Mouse (Mus musculus): ENCODE measurements around the gene Fignl1. TPM values are rescaled to one million over a fixed set of nuclear protein-coding genes. Genes with fewer than 3 reads are reported as not detected.

Gene Fignl1
- polyA plus RNA-seq, 1 experiment from 2014 or later = 52.6 TPM

DNA sequence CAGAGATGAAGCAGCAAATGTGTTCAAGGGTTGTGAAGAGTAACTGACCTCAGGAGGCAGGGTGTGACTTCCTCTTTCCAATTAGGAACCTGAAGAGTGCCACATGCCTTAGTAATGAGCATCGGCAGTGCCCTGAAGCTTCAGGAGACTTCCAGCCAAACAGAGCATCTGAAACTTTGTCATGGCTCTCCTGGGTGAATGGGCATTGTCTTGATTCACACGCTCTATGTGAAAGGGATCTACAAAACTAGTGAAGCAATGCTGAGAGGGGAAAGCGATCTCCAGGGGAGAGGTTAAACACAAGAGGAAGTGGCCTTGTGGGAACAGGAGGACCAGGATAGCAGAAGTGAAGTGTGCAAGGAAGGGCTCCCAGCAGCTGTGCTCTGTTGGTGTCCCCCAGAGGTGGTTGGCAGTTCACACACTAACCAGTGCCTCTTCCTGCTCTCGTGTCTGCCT is 45.5 kb downstream of the Fignl1 start:
- WGBS = 70% methylated on average over 4 of the region's 4 CpGs

DNA sequence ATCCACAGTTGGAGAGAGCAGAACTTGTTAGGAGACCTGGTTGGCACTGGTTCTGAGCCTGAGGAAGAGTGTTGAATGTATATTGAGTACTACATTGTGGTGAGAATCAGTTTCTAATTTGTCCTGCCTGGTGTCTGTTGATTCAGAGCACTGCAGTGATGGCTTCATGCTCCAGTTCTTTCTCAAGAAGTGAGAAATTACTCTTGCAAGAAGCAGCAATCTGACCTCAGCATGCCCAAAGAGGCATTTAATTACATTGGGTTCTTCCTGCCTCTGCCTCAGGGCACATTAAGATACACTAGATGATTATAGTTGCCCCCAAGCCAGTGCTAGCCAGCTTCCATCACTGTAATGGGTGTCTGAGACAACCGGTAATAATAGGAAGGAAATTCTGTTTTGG is 49.9 kb downstream of the Fignl1 start:
- Histone ChIP-seq H3K27me3 (ENCODE audit: control insufficient read depth, insufficient read depth, low read length) (no peaks in the 10 kb centered on the region), H3K36me3 (ENCODE audit: control insufficient read depth, insufficient read depth, low read length) (no peaks in the 10 kb centered on the region), H3K9ac (replicated peaks; ENCODE audit: low read depth, low read length) (no peak overlapping the region), H3K27ac (ENCODE audit: low read length) (no peak overlapping the region), H3K4me3 (ENCODE audit: low read depth, low read length) (no peak overlapping the region), H3K4me2 (replicated peaks; ENCODE audit: low read depth, low read length) (no peak overlapping the region), H3K9me3 (ENCODE audit: control insufficient read depth, low read depth, low read length) (no peaks in the 10 kb centered on the region), H3K4me1 (ENCODE audit: control insufficient read depth, insufficient read depth, low read length) (no peaks in the 10 kb centered on the region)
- whole genome bisulfite sequencing = 90% methylated on average over 1 of the region's 1 CpGs
- no peak for ATAC-seq (ENCODE audit: insufficient number of reproducible peaks, insufficient read depth, low FRiP score, low read depth)

More for the DNA sequence above, 45.5 kb downstream of the Fignl1 start:
- no peak overlapping the region for H3K4me3 ChIP-seq (ENCODE audit: low read depth, low read length)
- ATAC-seq (ENCODE audit: insufficient number of reproducible peaks, insufficient read depth, low FRiP score, low read depth) = no peak
- H3K9me3 ChIP-seq (ENCODE audit: control insufficient read depth, low read depth, low read length) = no peaks in the 10 kb centered on the region
- H3K4me2 ChIP-seq (replicated peaks; ENCODE audit: low read depth, low read length) = no peak overlapping the region
- H3K36me3 ChIP-seq (ENCODE audit: control insufficient read depth, insufficient read depth, low read length) = no peaks in the 10 kb centered on the region
- no peak overlapping the region for H3K27ac ChIP-seq (ENCODE audit: low read length)
- H3K9ac ChIP-seq (replicated peaks; ENCODE audit: low read depth, low read length) = no peak overlapping the region
- no peaks in the 10 kb centered on the region for H3K27me3 ChIP-seq (ENCODE audit: control insufficient read depth, insufficient read depth, low read length)
- no peaks in the 10 kb centered on the region for H3K4me1 ChIP-seq (ENCODE audit: control insufficient read depth, insufficient read depth, low read length)

DNA sequence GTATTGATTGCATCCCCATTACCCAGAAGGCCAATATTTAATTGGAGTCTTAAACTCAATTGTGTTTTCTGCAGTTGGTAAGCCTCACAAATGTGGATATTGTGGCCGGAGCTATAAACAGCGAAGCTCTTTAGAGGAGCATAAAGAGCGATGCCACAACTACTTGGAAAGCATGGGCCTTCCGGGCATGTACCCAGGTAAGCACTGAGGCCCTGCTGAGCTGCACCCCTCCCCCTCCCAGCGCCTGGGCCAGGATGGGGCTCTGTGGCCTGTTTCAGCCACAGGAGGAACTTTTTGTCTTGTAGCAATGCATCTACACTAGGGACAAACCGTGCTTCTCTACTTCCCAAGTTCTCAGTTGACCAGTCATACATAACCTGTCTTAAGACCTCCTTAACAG is 50.6 kb downstream of the Fignl1 start:
- no peaks in the 10 kb centered on the region for H3K9me3 ChIP-seq (ENCODE audit: control insufficient read depth, low read depth, low read length)
- no peak overlapping the region for H3K4me3 ChIP-seq (ENCODE audit: low read depth, low read length)
- ATAC-seq (ENCODE audit: insufficient number of reproducible peaks, insufficient read depth, low FRiP score, low read depth) = no peak
- 76% methylated on average over 6 of the region's 6 CpGs for WGBS
- no peak overlapping the region for H3K9ac ChIP-seq (replicated peaks; ENCODE audit: low read depth, low read length)
- no peaks in the 10 kb centered on the region for H3K4me1 ChIP-seq (ENCODE audit: control insufficient read depth, insufficient read depth, low read length)
- no peaks in the 10 kb centered on the region for H3K36me3 ChIP-seq (ENCODE audit: control insufficient read depth, insufficient read depth, low read length)
- H3K4me2 ChIP-seq (replicated peaks; ENCODE audit: low read depth, low read length) = no peak overlapping the region
- no peaks in the 10 kb centered on the region for H3K27me3 ChIP-seq (ENCODE audit: control insufficient read depth, insufficient read depth, low read length)
- H3K27ac ChIP-seq (ENCODE audit: low read length) = no peak overlapping the region

DNA sequence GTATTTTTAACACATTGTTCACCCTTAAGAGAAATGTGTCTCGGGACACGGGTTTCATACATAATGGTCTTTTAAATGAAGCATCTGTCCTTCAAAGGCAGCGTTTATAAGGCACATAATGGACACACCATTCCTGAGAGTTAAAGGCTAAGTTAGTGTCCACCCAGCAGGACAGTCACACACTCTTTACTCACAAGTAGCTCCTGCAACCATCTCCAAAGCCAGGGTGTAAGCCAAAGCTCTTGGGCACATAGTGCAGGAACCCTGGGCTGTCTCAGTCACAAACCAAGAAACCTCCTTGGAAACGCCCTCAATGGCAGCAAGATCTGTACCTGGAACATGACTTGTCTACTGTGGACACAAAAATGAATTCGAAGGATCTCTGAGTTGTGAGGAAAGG is 55.9 kb downstream of the Fignl1 start:
- no peak overlapping the region for H3K4me3 ChIP-seq (ENCODE audit: low read depth, low read length)
- no peak for ATAC-seq (ENCODE audit: insufficient number of reproducible peaks, insufficient read depth, low FRiP score, low read depth)
- H3K27ac ChIP-seq (ENCODE audit: low read length) = no peak overlapping the region
- no peak overlapping the region for H3K9ac ChIP-seq (replicated peaks; ENCODE audit: low read depth, low read length)
- no peak overlapping the region for H3K4me2 ChIP-seq (replicated peaks; ENCODE audit: low read depth, low read length)
- H3K9me3 ChIP-seq (ENCODE audit: control insufficient read depth, low read depth, low read length) = no peaks in the 10 kb centered on the region
- no peaks in the 10 kb centered on the region for H3K36me3 ChIP-seq (ENCODE audit: control insufficient read depth, insufficient read depth, low read length)
- no peaks in the 10 kb centered on the region for H3K27me3 ChIP-seq (ENCODE audit: control insufficient read depth, insufficient read depth, low read length)
- H3K4me1 ChIP-seq (ENCODE audit: control insufficient read depth, insufficient read depth, low read length) = no peaks in the 10 kb centered on the region
- 78% methylated on average over 5 of the region's 5 CpGs for whole genome bisulfite sequencing

DNA sequence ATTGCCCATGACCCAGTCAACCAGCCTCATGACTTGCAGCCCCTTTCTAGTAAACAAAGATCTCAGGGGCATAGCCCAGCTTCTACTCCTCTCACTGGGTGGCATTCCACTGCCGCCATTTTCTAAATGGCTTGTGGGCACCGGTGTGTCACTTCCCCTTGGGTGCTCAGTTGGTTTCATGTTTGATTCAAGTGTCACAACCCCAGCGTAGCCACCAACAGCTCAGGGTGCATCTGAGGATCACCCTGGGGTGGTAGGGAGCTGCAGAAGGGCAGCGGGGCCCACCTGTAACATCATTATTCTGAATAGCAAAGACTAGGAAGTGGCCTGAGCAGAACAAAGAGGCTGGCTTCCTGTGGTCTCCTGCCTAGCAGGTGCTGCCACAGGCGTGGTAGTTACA is 57.7 kb downstream of the Fignl1 start:
- Histone ChIP-seq H3K27me3 (ENCODE audit: control insufficient read depth, insufficient read depth, low read length) (no peaks in the 10 kb centered on the region), H3K4me3 (ENCODE audit: low read depth, low read length) (no peak overlapping the region), H3K36me3 (ENCODE audit: control insufficient read depth, insufficient read depth, low read length) (no peaks in the 10 kb centered on the region), H3K9ac (replicated peaks; ENCODE audit: low read depth, low read length) (no peak overlapping the region), H3K27ac (ENCODE audit: low read length) (no peak overlapping the region), H3K9me3 (ENCODE audit: control insufficient read depth, low read depth, low read length) (no peaks in the 10 kb centered on the region), H3K4me2 (replicated peaks; ENCODE audit: low read depth, low read length) (no peak overlapping the region), H3K4me1 (ENCODE audit: control insufficient read depth, insufficient read depth, low read length) (no peaks in the 10 kb centered on the region)
- 87% methylated on average over 5 of the region's 5 CpGs for WGBS
- ATAC-seq (ENCODE audit: insufficient number of reproducible peaks, insufficient read depth, low FRiP score, low read depth) = no peak

DNA sequence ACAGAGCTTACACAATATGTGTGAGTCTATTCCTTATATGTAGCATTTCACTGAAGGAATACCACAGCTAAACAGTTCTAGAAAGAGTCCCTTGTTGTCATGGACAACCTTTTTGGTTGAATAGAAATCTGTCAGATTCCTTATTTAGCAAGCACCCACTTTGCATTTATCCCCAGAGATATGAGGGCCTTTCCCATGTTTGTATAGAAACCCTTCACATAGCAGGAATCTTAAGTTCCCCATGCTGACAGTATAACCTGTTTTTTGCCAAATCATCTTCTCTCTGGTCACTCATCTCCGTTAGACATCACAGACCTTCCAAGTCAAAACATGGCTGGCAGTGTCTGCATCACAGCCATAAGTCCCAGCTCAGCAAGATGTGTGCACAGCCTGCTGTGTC is 64.5 kb downstream of the Fignl1 start:
- H3K27ac ChIP-seq (ENCODE audit: low read length) = no peak overlapping the region
- H3K9ac ChIP-seq (replicated peaks; ENCODE audit: low read depth, low read length) = no peak overlapping the region
- no peaks in the 10 kb centered on the region for H3K27me3 ChIP-seq (ENCODE audit: control insufficient read depth, insufficient read depth, low read length)
- H3K4me3 ChIP-seq (ENCODE audit: low read depth, low read length) = no peak overlapping the region
- H3K4me1 ChIP-seq (ENCODE audit: control insufficient read depth, insufficient read depth, low read length) = no peaks in the 10 kb centered on the region
- 48% methylated on average over 1 of the region's 1 CpGs for WGBS
- no peaks in the 10 kb centered on the region for H3K36me3 ChIP-seq (ENCODE audit: control insufficient read depth, insufficient read depth, low read length)
- no peak overlapping the region for H3K4me2 ChIP-seq (replicated peaks; ENCODE audit: low read depth, low read length)
- no peaks in the 10 kb centered on the region for H3K9me3 ChIP-seq (ENCODE audit: control insufficient read depth, low read depth, low read length)
- ATAC-seq (ENCODE audit: insufficient number of reproducible peaks, insufficient read depth, low FRiP score, low read depth) = no peak

DNA sequence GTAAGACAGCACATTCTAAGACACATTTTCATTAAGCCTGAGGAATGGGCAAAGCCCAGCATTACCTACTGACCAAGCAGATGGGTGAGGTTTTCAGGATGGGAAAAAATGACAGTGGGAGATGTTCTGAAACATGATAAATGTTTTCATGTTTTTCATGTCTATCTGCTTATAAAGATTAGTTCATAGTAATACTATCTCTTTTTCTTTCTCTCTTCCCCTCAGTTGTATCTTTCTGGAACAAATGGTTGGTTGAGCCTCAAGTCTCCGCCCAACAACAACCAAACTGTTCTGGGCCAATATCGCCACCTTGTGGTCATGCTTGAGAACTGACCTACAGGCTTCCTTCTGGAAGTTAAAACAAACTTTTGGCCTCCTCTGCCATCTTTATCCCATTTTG is 66.1 kb downstream of the Fignl1 start:
- no peak for ATAC-seq (ENCODE audit: insufficient number of reproducible peaks, insufficient read depth, low FRiP score, low read depth)
- Histone ChIP-seq H3K36me3 (ENCODE audit: control insufficient read depth, insufficient read depth, low read length) (no peaks in the 10 kb centered on the region), H3K4me3 (ENCODE audit: low read depth, low read length) (no peak overlapping the region), H3K4me2 (replicated peaks; ENCODE audit: low read depth, low read length) (no peak overlapping the region), H3K4me1 (ENCODE audit: control insufficient read depth, insufficient read depth, low read length) (no peaks in the 10 kb centered on the region), H3K27me3 (ENCODE audit: control insufficient read depth, insufficient read depth, low read length) (no peaks in the 10 kb centered on the region), H3K9me3 (ENCODE audit: control insufficient read depth, low read depth, low read length) (no peaks in the 10 kb centered on the region), H3K9ac (replicated peaks; ENCODE audit: low read depth, low read length) (no peak overlapping the region), H3K27ac (ENCODE audit: low read length) (no peak overlapping the region)
- 34% methylated on average over 2 of the region's 2 CpGs for WGBS

DNA sequence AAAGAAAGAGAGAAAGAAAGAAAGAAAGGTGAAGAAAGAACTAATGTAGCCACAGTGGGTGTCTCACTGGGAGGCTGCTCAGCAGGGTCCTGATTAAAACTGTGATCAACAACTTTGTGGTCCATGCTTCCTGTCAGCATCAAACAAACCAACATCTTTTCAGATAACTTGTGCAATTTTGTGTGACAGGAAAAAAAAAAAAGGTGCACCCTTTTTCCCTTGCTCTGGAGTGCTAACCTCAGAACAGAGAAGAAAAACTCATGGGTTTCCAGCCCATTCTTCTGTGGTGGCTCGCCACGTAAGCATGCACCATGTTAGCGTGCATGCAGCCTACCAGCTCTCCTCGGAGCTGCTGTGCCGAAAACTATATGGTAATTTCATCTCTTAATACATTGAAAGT is 67.2 kb downstream of the Fignl1 start:
- no peak overlapping the region for H3K4me3 ChIP-seq (ENCODE audit: low read depth, low read length)
- ATAC-seq (ENCODE audit: insufficient number of reproducible peaks, insufficient read depth, low FRiP score, low read depth) = no peak
- no peaks in the 10 kb centered on the region for H3K36me3 ChIP-seq (ENCODE audit: control insufficient read depth, insufficient read depth, low read length)
- H3K27ac ChIP-seq (ENCODE audit: low read length) = no peak overlapping the region
- H3K9ac ChIP-seq (replicated peaks; ENCODE audit: low read depth, low read length) = no peak overlapping the region
- H3K4me1 ChIP-seq (ENCODE audit: control insufficient read depth, insufficient read depth, low read length) = no peaks in the 10 kb centered on the region
- H3K4me2 ChIP-seq (replicated peaks; ENCODE audit: low read depth, low read length) = no peak overlapping the region
- no peaks in the 10 kb centered on the region for H3K27me3 ChIP-seq (ENCODE audit: control insufficient read depth, insufficient read depth, low read length)
- no peaks in the 10 kb centered on the region for H3K9me3 ChIP-seq (ENCODE audit: control insufficient read depth, low read depth, low read length)
- WGBS = 92% methylated on average over 5 of the region's 5 CpGs

DNA sequence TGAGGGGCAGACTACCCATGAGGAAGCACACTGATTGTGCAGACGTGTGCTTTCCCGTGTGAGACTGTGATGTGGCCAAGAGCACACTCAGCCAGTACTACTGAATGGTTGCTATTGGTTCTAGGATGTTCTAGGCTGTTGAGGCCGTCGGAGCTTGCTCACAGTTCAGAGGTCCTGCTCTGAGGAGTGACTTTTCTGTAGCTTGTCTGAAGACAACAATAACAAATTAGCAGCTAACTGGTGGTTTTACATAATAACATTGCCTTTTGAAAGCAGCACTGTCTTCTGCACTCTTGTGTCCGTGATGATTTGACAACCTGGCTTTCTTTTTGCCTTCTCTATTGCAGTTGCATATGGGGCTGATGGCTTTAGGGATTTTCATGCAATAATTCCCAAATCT is 68.2 kb downstream of the Fignl1 start:
- Histone ChIP-seq H3K36me3 (ENCODE audit: control insufficient read depth, insufficient read depth, low read length) (no peaks in the 10 kb centered on the region), H3K27ac (ENCODE audit: low read length) (no peak overlapping the region), H3K9me3 (ENCODE audit: control insufficient read depth, low read depth, low read length) (no peaks in the 10 kb centered on the region), H3K4me2 (replicated peaks; ENCODE audit: low read depth, low read length) (no peak overlapping the region), H3K4me1 (ENCODE audit: control insufficient read depth, insufficient read depth, low read length) (no peaks in the 10 kb centered on the region), H3K9ac (replicated peaks; ENCODE audit: low read depth, low read length) (no peak overlapping the region), H3K27me3 (ENCODE audit: control insufficient read depth, insufficient read depth, low read length) (no peaks in the 10 kb centered on the region), H3K4me3 (ENCODE audit: low read depth, low read length) (no peak overlapping the region)
- 84% methylated on average over 5 of the region's 5 CpGs for WGBS
- no peak for ATAC-seq (ENCODE audit: insufficient number of reproducible peaks, insufficient read depth, low FRiP score, low read depth)
